Mouse (Mus musculus): ENCODE results near the gene Fam241b. TPM values are rescaled to one million over a fixed set of nuclear protein-coding genes. Genes with fewer than 3 reads are reported as not detected.

Gene Fam241b
- polyA plus RNA-seq, 1 experiment from 2014 or later: 92.5 TPM

GRCm38 (mm10) chr10:62172841-62173553 lies 29.3 kb upstream of the Fam241b start:
- Histone ChIP-seq H3K4me1 (peaks cover 22% of the 10 kb centered on the region; the same call in 1 of the 2 replicates), H3K4me2 (no peak overlapping the region), H3K9ac (no peak overlapping the region), H3K4me3 (no peak overlapping the region), H3K27me3 (peaks cover under 1% of the 10 kb centered on the region; the same call in 1 of the 2 replicates), H3K36me3 (ENCODE audit: poor library complexity, severe bottlenecking) (no peaks in the 10 kb centered on the region), H3K9me3 (replicated peaks) (0 out of 2 replicates have a peak, but pooled peaks cover 2% of the 10 kb centered on the region), H3K27ac (no peak overlapping the region)
- ATAC-seq: no peak
- 3% methylated on average over 9 of the region's 9 CpGs for WGBS

GRCm38 (mm10) chr10:62162410-62162809 lies 18.7 kb upstream of the Fam241b start:
- Histone ChIP-seq H3K9me3 (replicated peaks) (peaks cover 2% of the 10 kb centered on the region; the same call in 1 of the 2 replicates), H3K27me3 (no peaks in the 10 kb centered on the region), H3K36me3 (ENCODE audit: poor library complexity, severe bottlenecking) (no peaks in the 10 kb centered on the region), H3K4me1 (no peaks in the 10 kb centered on the region), H3K4me3 (no peak overlapping the region), H3K9ac (no peak overlapping the region), H3K4me2 (no peak overlapping the region), H3K27ac (no peak overlapping the region)
- 71% methylated on average over 10 of the region's 10 CpGs for WGBS
- no peak for ATAC-seq

GRCm38 (mm10) chr10:62149929-62150328 lies 6.2 kb upstream of the Fam241b start:
- Histone ChIP-seq H3K4me2 (no peak overlapping the region), H3K9me3 (replicated peaks) (no peaks in the 10 kb centered on the region), H3K27me3 (peaks cover 6% of the 10 kb centered on the region; the same call in 1 of the 2 replicates), H3K4me1 (no peaks in the 10 kb centered on the region), H3K27ac (no peak overlapping the region), H3K36me3 (ENCODE audit: poor library complexity, severe bottlenecking) (no peaks in the 10 kb centered on the region), H3K9ac (no peak overlapping the region), H3K4me3 (no peak overlapping the region)
- no peak for ATAC-seq
- 3% methylated on average over 7 of the region's 7 CpGs for WGBS

GRCm38 (mm10) chr10:62147466-62148248 lies 3.9 kb upstream of the Fam241b start:
- peaks cover 6% of the 10 kb centered on the region for H3K27me3 ChIP-seq
- no peak overlapping the region for H3K27ac ChIP-seq
- no peak overlapping the region for H3K9ac ChIP-seq
- H3K9me3 ChIP-seq (replicated peaks): no peaks in the 10 kb centered on the region
- H3K4me3 ChIP-seq: no peak overlapping the region
- no peaks in the 10 kb centered on the region for H3K36me3 ChIP-seq (ENCODE audit: poor library complexity, severe bottlenecking)
- ATAC-seq: no peak
- 43% methylated on average over 12 of the region's 12 CpGs for WGBS
- H3K4me2 ChIP-seq: no peak overlapping the region
- no peaks in the 10 kb centered on the region for H3K4me1 ChIP-seq

- Histone ChIP-seq H3K9me3 (replicated peaks) (no peaks in the 10 kb centered on the region), H3K27me3 (peaks cover 6% of the 10 kb centered on the region), H3K9ac (no peak overlapping the region), H3K36me3 (ENCODE audit: poor library complexity, severe bottlenecking) (no peaks in the 10 kb centered on the region), H3K27ac (no peak overlapping the region), H3K4me3 (no peak overlapping the region), H3K4me1 (no peaks in the 10 kb centered on the region), H3K4me2 (no peak overlapping the region)
- WGBS: 54% methylated on average over 5 of the region's 5 CpGs
- no peak for ATAC-seq
Measured at GRCm38 (mm10) chr10:62145957-62146356, 2.2 kb upstream of the Fam241b start.

GRCm38 (mm10) chr10:62138040-62138439 lies 5.7 kb downstream of the Fam241b start:
- H3K4me2 ChIP-seq: no peak overlapping the region
- ATAC-seq: no peak
- H3K4me1 ChIP-seq: peaks cover 5% of the 10 kb centered on the region
- WGBS: 17% methylated on average over 3 of the region's 3 CpGs
- H3K9me3 ChIP-seq (replicated peaks): no peaks in the 10 kb centered on the region
- H3K9ac ChIP-seq: no peak overlapping the region
- peaks cover 57% of the 10 kb centered on the region for H3K27me3 ChIP-seq
- no peak overlapping the region for H3K27ac ChIP-seq
- H3K36me3 ChIP-seq (ENCODE audit: poor library complexity, severe bottlenecking): no peaks in the 10 kb centered on the region
- no peak overlapping the region for H3K4me3 ChIP-seq

GRCm38 (mm10) chr10:62137150-62137549 lies 6.6 kb downstream of the Fam241b start:
- Histone ChIP-seq H3K27me3 (peaks cover 66% of the 10 kb centered on the region), H3K36me3 (ENCODE audit: poor library complexity, severe bottlenecking) (no peaks in the 10 kb centered on the region), H3K27ac (no peak overlapping the region), H3K4me1 (peaks cover 11% of the 10 kb centered on the region), H3K4me2 (no peak overlapping the region), H3K4me3 (no peak overlapping the region), H3K9me3 (replicated peaks) (no peaks in the 10 kb centered on the region), H3K9ac (no peak overlapping the region)
- WGBS: 2% methylated on average over 4 of the region's 4 CpGs
- no peak for ATAC-seq

- H3K9ac ChIP-seq: no peak overlapping the region
- H3K36me3 ChIP-seq (ENCODE audit: poor library complexity, severe bottlenecking): no peaks in the 10 kb centered on the region
- no peak overlapping the region for H3K27ac ChIP-seq
- no peaks in the 10 kb centered on the region for H3K9me3 ChIP-seq (replicated peaks)
- H3K4me3 ChIP-seq: no peak overlapping the region
- H3K4me2 ChIP-seq: no peak overlapping the region
- ATAC-seq: no peak
- 2% methylated on average over 8 of the region's 8 CpGs for whole genome bisulfite sequencing
- H3K27me3 ChIP-seq: peaks cover 78% of the 10 kb centered on the region
- H3K4me1 ChIP-seq: peaks cover 11% of the 10 kb centered on the region
Measured at GRCm38 (mm10) chr10:62135696-62136470, 7.8 kb downstream of the Fam241b start.

- Histone ChIP-seq H3K4me1 (peaks cover 23% of the 10 kb centered on the region), H3K9ac (no peak within 1 kb of the TSS), H3K9me3 (replicated peaks) (no peaks in the 10 kb centered on the region), H3K4me3 (peak within 1 kb of the TSS; percentile 17; the same call in 1 of the 2 replicates), H3K27ac (no peak within 1 kb of the TSS), H3K27me3 (peaks cover 100% of the 10 kb centered on the region), H3K36me3 (ENCODE audit: poor library complexity, severe bottlenecking) (no peaks in the 10 kb centered on the region), H3K4me2 (peak within 1 kb of the TSS; percentile 48)
- no peak for ATAC-seq
- under 1% methylated on average over 29 of the region's 29 CpGs for WGBS
Measured at GRCm38 (mm10) chr10:62132691-62133281, 10.9 kb downstream of the Fam241b start, which contains the start of gene Neurog3. Neurog3 (plus strand) TSS chr10:62133090.

GRCm38 (mm10) chr10:62128316-62128951 lies 15.3 kb downstream of the Fam241b start:
- Histone ChIP-seq H3K27me3 (peaks cover 67% of the 10 kb centered on the region), H3K9ac (no peak overlapping the region), H3K9me3 (replicated peaks) (no peaks in the 10 kb centered on the region), H3K4me1 (peaks cover 23% of the 10 kb centered on the region), H3K4me3 (no peak overlapping the region), H3K4me2 (peak overlapping the region; percentile 29), H3K27ac (no peak overlapping the region), H3K36me3 (ENCODE audit: poor library complexity, severe bottlenecking) (no peaks in the 10 kb centered on the region)
- peak; percentile 58 for ATAC-seq
- WGBS: 2% methylated on average over 32 of the region's 32 CpGs

- H3K9me3 ChIP-seq (replicated peaks): no peaks in the 10 kb centered on the region
- no peak overlapping the region for H3K27ac ChIP-seq
- H3K4me3 ChIP-seq: no peak overlapping the region
- H3K4me1 ChIP-seq: peaks cover 16% of the 10 kb centered on the region
- no peak for ATAC-seq
- H3K9ac ChIP-seq: no peak overlapping the region
- H3K36me3 ChIP-seq (ENCODE audit: poor library complexity, severe bottlenecking): no peaks in the 10 kb centered on the region
- H3K27me3 ChIP-seq: peaks cover 60% of the 10 kb centered on the region
- 38% methylated on average over 21 of the region's 21 CpGs for WGBS
- peak overlapping the region; percentile 29 for H3K4me2 ChIP-seq
Measured at GRCm38 (mm10) chr10:62127711-62128231, 15.9 kb downstream of the Fam241b start.

Measured in forebrain, embryonic 13.5 days (tissue).